In the genomic region with DNA sequence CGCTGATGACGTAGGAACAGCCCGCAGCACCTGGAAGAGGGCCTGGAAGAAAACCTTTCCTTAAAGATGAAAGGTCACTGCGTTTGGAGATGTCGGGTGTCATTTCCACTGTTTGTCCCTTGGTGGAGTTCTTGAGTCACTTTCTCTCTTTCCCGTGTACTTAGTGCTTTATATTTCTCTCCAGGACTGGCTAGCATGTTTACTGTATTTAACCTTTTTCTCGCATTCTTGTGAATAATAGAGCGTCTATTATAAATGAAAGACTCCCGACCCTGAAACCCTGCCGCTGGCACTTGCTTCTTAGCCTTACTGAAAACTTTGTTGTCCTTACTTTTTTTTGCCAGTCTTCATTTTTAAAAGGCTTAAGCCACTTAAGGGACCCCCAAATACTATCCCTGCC, we compare ENCODE assay signal across 8 mouse cellular contexts. TPM values are rescaled to one million over a fixed set of nuclear protein-coding genes. Genes with fewer than 3 reads are reported as not detected.
DNase-seq lines count a peak whose midpoint lies in the region; ATAC-seq and TF ChIP-seq lines count a peak whose summit lies in the region.

No protein-coding gene starts in this region.

- H3K4me2 ChIP-seq in heart, embryonic 12.5 days = peak overlapping the region; percentile 87
- H3K4me2 ChIP-seq in kidney, postnatal 0 days (ENCODE audit: low read length) = peak overlapping the region; percentile 82
- H3K4me2 ChIP-seq in lung, postnatal 0 days (replicated peaks; ENCODE audit: low read depth, low read length) = peak overlapping the region; percentile 71

- no peak for ATAC-seq in heart, embryonic 12.5 days (ENCODE audit: insufficient number of reproducible peaks, low FRiP score)
- ATAC-seq in kidney, postnatal 0 days (replicated peaks; ENCODE audit: low FRiP score, low read depth) = no peak
- ATAC-seq in lung, postnatal 0 days = no peak

- DNase-seq in cerebellum, adult 18-20 months = peak; percentile 7 to 10
- no peak for DNase-seq in cerebellum, adult 11 months
- DNase-seq in urinary bladder, postnatal 14 days (ENCODE audit: low spot score) = peak; percentile 9
- DNase-seq in urinary bladder, postnatal 10 days (ENCODE audit: low spot score) = no peak
- peak; percentile 84 for DNase-seq in kidney, postnatal 0 days (ENCODE audit: low spot score)
- peak; percentile 71 for DNase-seq in lung, postnatal 0 days (ENCODE audit: low spot score)
- peak; percentile 65 for DNase-seq in retina, postnatal 1 day

- H3K36me3 ChIP-seq in heart, embryonic 12.5 days = no peaks in the 10 kb centered on the region
- H3K36me3 ChIP-seq in kidney, postnatal 0 days (ENCODE audit: insufficient read depth, low read length) = no peaks in the 10 kb centered on the region
- H3K36me3 ChIP-seq in lung, postnatal 0 days (ENCODE audit: insufficient read depth, low read length) = no peaks in the 10 kb centered on the region

- WGBS in heart, embryonic 12.5 days = 2% methylated on average over 10 of the region's 10 CpGs
- under 1% methylated on average over 10 of the region's 10 CpGs for WGBS in kidney, postnatal 0 days
- 1% methylated on average over 10 of the region's 10 CpGs for WGBS in lung, postnatal 0 days

- H3K27me3 ChIP-seq in heart, embryonic 12.5 days (replicated peaks) = no peaks in the 10 kb centered on the region
- 0 out of 2 replicates have a peak, but pooled peaks cover 3% of the 10 kb centered on the region for H3K27me3 ChIP-seq in kidney, postnatal 0 days (ENCODE audit: insufficient read depth, low read length)
- peaks cover 7% of the 10 kb centered on the region for H3K27me3 ChIP-seq in lung, postnatal 0 days (replicated peaks; ENCODE audit: insufficient read depth, low read length)

- TF ChIP-seq CTCF in kidney, postnatal 0 days (IDR thresholded peaks at IDR 0.05; ENCODE audit: low read depth) = peak; percentile 74
- TF ChIP-seq CTCF in lung, postnatal 0 days (IDR thresholded peaks at IDR 0.05) = peak; percentile 75

- no peak for TF ChIP-seq EP300 in lung, postnatal 0 days (IDR thresholded peaks at IDR 0.05)

- H3K4me3 ChIP-seq in heart, embryonic 12.5 days = peak overlapping the region; percentile 77
- peak overlapping the region; percentile 66 for H3K4me3 ChIP-seq in kidney, postnatal 0 days (replicated peaks; ENCODE audit: low read depth, low read length)
- peak overlapping the region; percentile 57; the same call in 1 of the 2 replicates for H3K4me3 ChIP-seq in lung, postnatal 0 days (ENCODE audit: low read depth, low read length)

- H3K27ac ChIP-seq in heart, embryonic 12.5 days (ENCODE audit: poor library complexity, severe bottlenecking) = no peak overlapping the region
- H3K27ac ChIP-seq in kidney, postnatal 0 days = no peak overlapping the region
- H3K27ac ChIP-seq in lung, postnatal 0 days (ENCODE audit: low read length) = no peak overlapping the region

- peak overlapping the region; percentile 60 for H3K9ac ChIP-seq in heart, embryonic 12.5 days
- no peak overlapping the region for H3K9ac ChIP-seq in kidney, postnatal 0 days (ENCODE audit: low read depth, low read length)
- no peak overlapping the region for H3K9ac ChIP-seq in lung, postnatal 0 days (replicated peaks; ENCODE audit: low read depth)

- H3K9me3 ChIP-seq in heart, embryonic 12.5 days (replicated peaks) = no peaks in the 10 kb centered on the region
- no peaks in the 10 kb centered on the region for H3K9me3 ChIP-seq in kidney, postnatal 0 days (replicated peaks; ENCODE audit: low read length)
- H3K9me3 ChIP-seq in lung, postnatal 0 days (ENCODE audit: low read length) = no peaks in the 10 kb centered on the region

- H3K4me1 ChIP-seq in heart, embryonic 12.5 days (replicated peaks) = no peaks in the 10 kb centered on the region
- H3K4me1 ChIP-seq in kidney, postnatal 0 days (replicated peaks; ENCODE audit: insufficient read depth, low read length) = peaks cover 6% of the 10 kb centered on the region; the same call in 1 of the 2 replicates
- H3K4me1 ChIP-seq in lung, postnatal 0 days (ENCODE audit: insufficient read depth, low read depth, low read length) = peaks cover 7% of the 10 kb centered on the region; the same call in 1 of the 2 replicates

RNA-seq across cellular contexts. Expression of a gene that starts 3.8 kb away (rescaled TPM):
- polyA plus RNA-seq in heart, embryonic 12.5 days (2016; fragmentation: Nextera tagmentation; extraction: Ambion mirVana) = 25.9 TPM in 2 replicates
- 3.5 and 3.6 TPM in 2 replicates for polyA plus RNA-seq in kidney, postnatal 0 days (2015; fragmentation: Nextera tagmentation; extraction: Ambion mirVana)
- 1.2 and 1.4 TPM in 2 replicates for polyA plus RNA-seq in lung, postnatal 0 days (2015; fragmentation: Nextera tagmentation; extraction: Ambion mirVana)

Comparison
In these comparisons a context has a peak if more than half of its experiments do, and no peak if none do; other contexts are left out.
1. DNase-seq: peak in cerebellum, adult 18-20 months (2 of 2), urinary bladder, postnatal 14 days (single experiment), kidney, postnatal 0 days (single experiment), lung, postnatal 0 days (single experiment) and retina, postnatal 1 day (single experiment); none in cerebellum, adult 11 months (single experiment) and urinary bladder, postnatal 10 days (single experiment).
2. Peak in every context shown above with its lines, with median percentiles within 50 percentile points of each other: H3K4me2 ChIP-seq and H3K4me3 ChIP-seq.